Comparison of ENCODE assay signal across 8 mouse cellular contexts in the genomic region with DNA sequence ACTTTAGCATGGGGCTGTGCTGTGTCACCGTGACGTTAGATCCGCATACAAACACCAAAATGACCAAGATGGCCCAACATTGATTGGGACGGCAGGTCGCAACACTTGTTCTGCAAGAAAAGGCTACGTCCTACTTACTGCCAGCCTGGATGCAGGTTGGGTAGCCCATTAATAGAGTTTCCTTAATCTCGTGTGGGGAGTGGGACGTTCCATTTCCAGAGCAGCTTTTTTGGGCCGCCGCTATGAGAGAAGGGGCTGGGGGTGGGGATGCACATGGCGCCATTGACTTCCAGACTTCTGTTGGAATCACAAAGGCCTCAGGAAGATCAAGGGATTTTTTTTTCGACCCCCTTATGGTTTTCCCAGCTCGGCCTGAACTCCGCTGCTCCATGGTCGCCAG. TPM values are rescaled to one million over a fixed set of nuclear protein-coding genes. Genes with fewer than 3 reads are reported as not detected.
A peak's percentile ranks its signal among the peaks of the same experiment; 100 is the strongest.
DNase-seq lines count a peak whose midpoint lies in the region; ATAC-seq and TF ChIP-seq lines count a peak whose summit lies in the region.

No protein-coding gene starts in this region.

- no peak overlapping the region for H3K27ac ChIP-seq in heart, embryonic 14.5 days (replicated peaks in 1 of 2; ENCODE audit: control insufficient read depth in 1 of 2, insufficient read depth in 1 of 2, low read depth in 2 of 2, low read length in 2 of 2)
- no peak overlapping the region for H3K27ac ChIP-seq in heart, adult 2 months
- H3K27ac ChIP-seq in embryonic facial prominence, embryonic 12.5 days = no peak overlapping the region
- no peak overlapping the region for H3K27ac ChIP-seq in intestine, postnatal 0 days (ENCODE audit: low read depth, low read length)

- 6% methylated on average over 15 of the region's 15 CpGs for WGBS in heart, embryonic 14.5 days
- WGBS in heart, adult 2 months = 68% methylated on average over 15 of the region's 15 CpGs
- 4% methylated on average over 15 of the region's 15 CpGs for WGBS in embryonic facial prominence, embryonic 12.5 days
- 40% methylated on average over 15 of the region's 15 CpGs for WGBS in intestine, postnatal 0 days

- TF ChIP-seq EP300 in heart, adult 2 months (IDR thresholded peaks at IDR 0.05; ENCODE audit: insufficient read depth, low read depth, low read length) = no peak

- no peak for ATAC-seq in heart, embryonic 14.5 days (ENCODE audit: insufficient number of reproducible peaks, insufficient read depth, low FRiP score, low read depth)
- ATAC-seq in embryonic facial prominence, embryonic 12.5 days (ENCODE audit: insufficient number of reproducible peaks, insufficient read depth, low FRiP score, low TSS enrichment) = no peak
- ATAC-seq in intestine, postnatal 0 days = no peak

- H3K9ac ChIP-seq in heart, embryonic 14.5 days (ENCODE audit: low read length) = peak overlapping the region; percentile 70
- no peak overlapping the region for H3K9ac ChIP-seq in heart, adult 2 months (ENCODE audit: low read depth, low read length)
- H3K9ac ChIP-seq in embryonic facial prominence, embryonic 12.5 days = no peak overlapping the region
- no peak overlapping the region for H3K9ac ChIP-seq in intestine, postnatal 0 days (ENCODE audit: low read depth, low read length)

- no peak for TF ChIP-seq POLR2A in heart, adult 2 months (IDR thresholded peaks at IDR 0.05; ENCODE audit: insufficient read depth, low read depth, low read length)

- H3K4me2 ChIP-seq in heart, embryonic 14.5 days (ENCODE audit: low read length) = peak overlapping the region; percentile 91
- peak overlapping the region; percentile 97 for H3K4me2 ChIP-seq in embryonic facial prominence, embryonic 12.5 days (replicated peaks)
- H3K4me2 ChIP-seq in intestine, postnatal 0 days (replicated peaks; ENCODE audit: low read depth) = peak overlapping the region; percentile 100

- peaks cover 29% of the 10 kb centered on the region in 2 experiments for H3K4me1 ChIP-seq in heart, embryonic 14.5 days (ENCODE audit: control insufficient read depth in 2 of 2, insufficient read depth in 2 of 2, low read length in 2 of 2)
- H3K4me1 ChIP-seq in heart, adult 2 months (ENCODE audit: control insufficient read depth, insufficient read depth, low read length) = peaks cover 8% of the 10 kb centered on the region
- H3K4me1 ChIP-seq in embryonic facial prominence, embryonic 12.5 days = peaks cover 33% of the 10 kb centered on the region
- peaks cover 17% of the 10 kb centered on the region for H3K4me1 ChIP-seq in intestine, postnatal 0 days (replicated peaks; ENCODE audit: control insufficient read depth, insufficient read depth, low read length)

- H3K9me3 ChIP-seq in heart, embryonic 14.5 days (ENCODE audit: control insufficient read depth, low read length) = no peaks in the 10 kb centered on the region
- no peaks in the 10 kb centered on the region for H3K9me3 ChIP-seq in embryonic facial prominence, embryonic 12.5 days
- no peaks in the 10 kb centered on the region for H3K9me3 ChIP-seq in intestine, postnatal 0 days (ENCODE audit: control insufficient read depth)

- H3K27me3 ChIP-seq in heart, embryonic 14.5 days (ENCODE audit: control insufficient read depth, insufficient read depth, low read length) = peaks cover 7% of the 10 kb centered on the region; the same call in 1 of the 2 replicates
- no peaks in the 10 kb centered on the region for H3K27me3 ChIP-seq in heart, adult 2 months (ENCODE audit: control insufficient read depth, insufficient read depth, low read length)
- H3K27me3 ChIP-seq in embryonic facial prominence, embryonic 12.5 days = peaks cover 29% of the 10 kb centered on the region
- H3K27me3 ChIP-seq in intestine, postnatal 0 days (replicated peaks; ENCODE audit: control insufficient read depth, insufficient read depth, low read length) = peaks cover 15% of the 10 kb centered on the region; the same call in 1 of the 2 replicates

- no peak for TF ChIP-seq CTCF in heart, adult 2 months (IDR thresholded peaks at IDR 0.05)
- TF ChIP-seq CTCF in intestine, postnatal 0 days (IDR thresholded peaks at IDR 0.05; ENCODE audit: low read depth) = no peak

- peak overlapping the region; percentile 73 to 78 for H3K4me3 ChIP-seq in heart, embryonic 14.5 days (ENCODE audit: control insufficient read depth in 1 of 2, insufficient read depth in 1 of 2, low read depth in 1 of 2, low read length in 2 of 2)
- H3K4me3 ChIP-seq in heart, adult 2 months = no peak overlapping the region
- peak overlapping the region; percentile 79 for H3K4me3 ChIP-seq in embryonic facial prominence, embryonic 12.5 days
- H3K4me3 ChIP-seq in intestine, postnatal 0 days (ENCODE audit: low read depth, low read length) = peak overlapping the region; percentile 73

- H3K36me3 ChIP-seq in heart, embryonic 14.5 days (ENCODE audit: control insufficient read depth, insufficient read depth, low read length) = peaks cover 11% of the 10 kb centered on the region
- H3K36me3 ChIP-seq in heart, adult 2 months (ENCODE audit: control insufficient read depth, insufficient read depth, low read length) = no peaks in the 10 kb centered on the region
- no peaks in the 10 kb centered on the region for H3K36me3 ChIP-seq in embryonic facial prominence, embryonic 12.5 days
- no peaks in the 10 kb centered on the region for H3K36me3 ChIP-seq in intestine, postnatal 0 days (ENCODE audit: control insufficient read depth, insufficient read depth)

- intact Hi-C loops in heart, adult 2 months (cut with DNase I) = loop anchor here (1.0 to 5.0 kb wide), 4 partner anchors 45 to 237 kb away; no protein-coding TSS in a partner anchor

- no peaks in the 10 kb centered on the region for H3K79me2 ChIP-seq in heart, adult 2 months (replicated peaks; ENCODE audit: control insufficient read depth, insufficient read depth, low read length)

- no peak for DNase-seq in heart, adult 2 months
- DNase-seq in neural tube, embryonic 10.5 days (ENCODE audit: extremely low spot score, low spot score) = peak; percentile 40
- DNase-seq in layer of hippocampus, adult 18-20 months (ENCODE audit: low spot score in 2 of 2) = no peak
- no peak for DNase-seq in urinary bladder, postnatal 25 days (ENCODE audit: low spot score)
- no peak for DNase-seq in ovary, postnatal 10 days (ENCODE audit: low spot score)

RNA-seq across cellular contexts. Expression of a gene that starts 1.1 kb away (rescaled TPM):
- polyA plus RNA-seq in heart, embryonic 14.5 days (2014; fragmentation: Nextera tagmentation; extraction: Ambion mirVana) = 19.7 and 21.0 TPM in 2 replicates
- 10 to 100 TPM; 13.5 to 19.9 TPM for total RNA-seq in heart, adult 2 months (2021)
- 10.9 and 14.9 TPM in 2 replicates for polyA plus RNA-seq in heart, adult 2 months (2012; rRNA removed)
- polyA plus RNA-seq in embryonic facial prominence, embryonic 12.5 days (2016; fragmentation: Nextera tagmentation; extraction: Ambion mirVana) = 30.3 and 33.7 TPM in 2 replicates
- polyA plus RNA-seq in intestine, postnatal 0 days (2015; fragmentation: Nextera tagmentation; extraction: Ambion mirVana) = 7.3 and 7.5 TPM in 2 replicates
- total RNA-seq in layer of hippocampus, adult 18-20 months (2021) = 1 to 10 TPM; 6.1 to 7.0 TPM
